8 mouse cellular contexts compared by ENCODE assay signal in the genomic region with DNA sequence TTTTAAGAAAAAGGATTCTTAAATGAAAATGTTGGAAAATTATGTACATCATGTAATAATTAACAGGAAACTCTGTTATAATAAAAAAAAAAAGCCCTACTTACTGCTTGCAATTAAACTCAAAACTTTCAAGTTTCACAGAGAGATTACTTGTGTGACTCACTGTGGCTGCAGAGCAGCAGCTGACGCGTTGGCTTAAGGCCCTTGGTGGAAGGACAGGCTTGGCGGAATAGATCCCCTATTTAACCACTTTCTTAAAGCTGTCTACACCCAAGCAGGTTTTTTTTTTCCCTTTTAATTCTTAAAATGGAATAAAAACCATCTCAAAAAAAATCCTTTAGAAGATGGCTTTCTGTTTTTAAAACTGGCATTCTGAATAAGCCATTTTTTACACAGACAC.
DNase-seq lines count a peak whose midpoint lies in the region; ATAC-seq and TF ChIP-seq lines count a peak whose summit lies in the region.
"Had no signal": no experiment of that assay in that cellular context is flagged by ENCODE, and none has a peak within 500 bp of the region (broad histone marks: within the 10 kb centered on the region; RNA-seq: fewer than 3 reads in every experiment).

No protein-coding gene starts in this region.

- H3K4me1 ChIP-seq in MEL (ENCODE audit: control insufficient read depth in 1 of 2, insufficient read depth in 2 of 2, low read length in 2 of 2), result 0 out of 4 replicates have a peak, but pooled peaks cover 0 to 2% of the 10 kb centered on the region in 2 experiments
- H3K4me1 ChIP-seq in heart, embryonic 15.5 days (replicated peaks), result peaks cover 29% of the 10 kb centered on the region
- peaks cover 14% of the 10 kb centered on the region; the same call in 1 of the 2 replicates for H3K4me1 ChIP-seq in stomach, embryonic 14.5 days (ENCODE audit: control insufficient read depth, insufficient read depth, low read length)

- no peaks in the 10 kb centered on the region for H3K79me2 ChIP-seq in MEL (ENCODE audit: control insufficient read depth, insufficient read depth, low read length, poor library complexity)

- 0 out of 2 replicates have a peak, but pooled peaks have one; percentile 44 for ATAC-seq in heart, embryonic 15.5 days (replicated peaks; ENCODE audit: insufficient number of reproducible peaks, insufficient read depth, low FRiP score, low read depth)
- no peak; the same call in 1 of the 2 replicates for ATAC-seq in stomach, embryonic 14.5 days (ENCODE audit: insufficient number of reproducible peaks, insufficient read depth, low FRiP score, low read depth)

- H3K4me3 ChIP-seq in MEL (ENCODE audit: control insufficient read depth in 1 of 2, insufficient read depth in 1 of 2, low read depth in 2 of 2, low read length in 2 of 2), result no peak overlapping the region
- H3K4me3 ChIP-seq in heart, embryonic 15.5 days, result no peak overlapping the region
- H3K4me3 ChIP-seq in stomach, embryonic 14.5 days (ENCODE audit: low read depth, low read length), result no peak overlapping the region

- peak; percentile 60 for DNase-seq in kidney, postnatal 10 days
- no peak for DNase-seq in kidney, adult 8-10 months
- DNase-seq in MEL (ENCODE audit: low read depth, low spot score), result peak; percentile 50
- peak; percentile 23 for DNase-seq in c-Kit-positive CD71-negative TER-119-negative erythroid progenitor cells, embryonic 14.5 days (ENCODE audit: low read depth)
- no peak for DNase-seq in spleen, postnatal 36 days (ENCODE audit: low spot score in 2 of 2)

- H3K9me3 ChIP-seq in MEL (replicated peaks; ENCODE audit: insufficient read depth, low read length), result no peaks in the 10 kb centered on the region
- H3K9me3 ChIP-seq in heart, embryonic 15.5 days (replicated peaks), result no peaks in the 10 kb centered on the region
- H3K9me3 ChIP-seq in stomach, embryonic 14.5 days (ENCODE audit: control insufficient read depth, low read depth, low read length), result no peaks in the 10 kb centered on the region
- H3K9me3 ChIP-seq: megakaryocyte, embryonic 14.5 days had no signal

- no peak overlapping the region for H3K9ac ChIP-seq in MEL (ENCODE audit: control insufficient read depth, low read depth, low read length, poor library complexity, severe bottlenecking)
- no peak overlapping the region for H3K9ac ChIP-seq in heart, embryonic 15.5 days
- H3K9ac ChIP-seq in stomach, embryonic 14.5 days (replicated peaks; ENCODE audit: low read depth, low read length), result no peak overlapping the region

- WGBS in heart, embryonic 15.5 days, result 11% methylated on average over 3 of the region's 3 CpGs
- WGBS in stomach, embryonic 14.5 days, result 37% methylated on average over 3 of the region's 3 CpGs

- no peak for TF ChIP-seq EP300 in MEL (IDR thresholded peaks at IDR 0.05; ENCODE audit: low read depth in 1 of 2, low read length in 2 of 2)

- H3K4me2 ChIP-seq in heart, embryonic 15.5 days, result 0 out of 2 replicates have a peak overlapping the region, but pooled peaks have one; percentile 11
- no peak overlapping the region for H3K4me2 ChIP-seq in stomach, embryonic 14.5 days (replicated peaks; ENCODE audit: low read depth, low read length)

- TF ChIP-seq CTCF in MEL (IDR thresholded peaks at IDR 0.05 in 2 of 3, conservative IDR thresholded peaks at IDR 0.05 in 1 of 3; ENCODE audit: control insufficient read depth in 1 of 3, insufficient read depth in 1 of 3, low read depth in 2 of 3, low read length in 3 of 3, poor library complexity in 1 of 3, severe bottlenecking in 1 of 3), result no peak

- no peak for TF ChIP-seq POLR2A in MEL (IDR thresholded peaks at IDR 0.05; ENCODE audit: control insufficient read depth in 1 of 2, insufficient read depth in 1 of 2, low read depth in 1 of 2, low read length in 2 of 2, poor library complexity in 1 of 2)

- peaks cover 0 to 5% of the 10 kb centered on the region in 2 experiments; a peak in 2 of 4 replicates for H3K36me3 ChIP-seq in MEL (ENCODE audit: control insufficient read depth in 1 of 2, insufficient read depth in 2 of 2, low read length in 2 of 2)
- H3K36me3 ChIP-seq in heart, embryonic 15.5 days, result no peaks in the 10 kb centered on the region
- no peaks in the 10 kb centered on the region for H3K36me3 ChIP-seq in stomach, embryonic 14.5 days (ENCODE audit: control insufficient read depth, insufficient read depth, low read length)

- no peak for TF ChIP-seq RAD21 in MEL (IDR thresholded peaks at IDR 0.05; ENCODE audit: low read depth, low read length)

- H3K27ac ChIP-seq in MEL (ENCODE audit: control insufficient read depth, low read depth, low read length), result no peak overlapping the region
- H3K27ac ChIP-seq in heart, embryonic 15.5 days, result peak overlapping the region; percentile 91
- H3K27ac ChIP-seq in stomach, embryonic 14.5 days (ENCODE audit: low read length), result peak overlapping the region; percentile 79; the same call in 1 of the 2 replicates

- no peaks in the 10 kb centered on the region for H3K27me3 ChIP-seq in MEL (ENCODE audit: control insufficient read depth in 1 of 2, insufficient read depth in 2 of 2, low read length in 2 of 2)
- no peaks in the 10 kb centered on the region for H3K27me3 ChIP-seq in heart, embryonic 15.5 days
- no peaks in the 10 kb centered on the region for H3K27me3 ChIP-seq in stomach, embryonic 14.5 days (ENCODE audit: control insufficient read depth, insufficient read depth, low read length)
- H3K27me3 ChIP-seq: megakaryocyte, embryonic 14.5 days had no signal

TF ChIP-seq in MEL, 35 proteins besides CTCF, POLR2A, EP300 and RAD21:
- TF ChIP-seq BHLHE40 (IDR thresholded peaks at IDR 0.05; ENCODE audit: borderline replicate concordance, low read depth, low read length) (no peak), ETS1 (IDR thresholded peaks at IDR 0.05; ENCODE audit: low read depth, low read length) (0 out of 2 replicates have a peak, but pooled peaks have one; percentile 41), UBTF (IDR thresholded peaks at IDR 0.05; ENCODE audit: borderline replicate concordance, insufficient read depth, low read depth, low read length) (no peak), HCFC1 (IDR thresholded peaks at IDR 0.05; ENCODE audit: low read depth, low read length) (no peak)

Comparison
In these comparisons a context has a peak if more than half of its experiments do, and no peak if none do; other contexts are left out.
1. DNase-seq: peak in kidney, postnatal 10 days (single experiment), MEL (single experiment) and c-Kit-positive CD71-negative TER-119-negative erythroid progenitor cells, embryonic 14.5 days (single experiment); none in kidney, adult 8-10 months (0 of 2) and spleen, postnatal 36 days (0 of 2).